Mouse (Mus musculus): ENCODE data around the gene Myh2.

Myh2 gene

DNA sequence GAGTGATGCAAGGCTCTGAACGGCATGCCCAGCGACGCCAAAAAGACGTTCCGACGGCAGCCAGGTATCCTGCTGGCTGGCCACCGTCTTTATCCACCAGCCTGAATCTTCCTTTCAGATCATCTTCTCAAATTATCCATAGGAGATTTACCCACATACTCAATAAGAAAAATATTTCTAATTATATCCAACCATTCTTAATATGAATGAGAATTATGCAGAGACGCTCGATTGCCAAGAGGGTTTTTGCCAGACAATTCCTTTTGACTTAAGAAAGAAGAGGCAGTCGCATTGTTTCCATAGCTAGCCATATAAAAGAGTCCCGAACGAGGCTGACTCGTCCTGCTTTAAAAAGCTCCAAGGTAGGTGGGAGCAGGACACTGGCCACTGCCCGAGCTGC is at the start of gene Myh2:
Myh2 (plus strand) TSS at position 301 of the 400 bp plus-strand sequence.
- DNase-seq (ENCODE audit: low spot score): no peak

DNA sequence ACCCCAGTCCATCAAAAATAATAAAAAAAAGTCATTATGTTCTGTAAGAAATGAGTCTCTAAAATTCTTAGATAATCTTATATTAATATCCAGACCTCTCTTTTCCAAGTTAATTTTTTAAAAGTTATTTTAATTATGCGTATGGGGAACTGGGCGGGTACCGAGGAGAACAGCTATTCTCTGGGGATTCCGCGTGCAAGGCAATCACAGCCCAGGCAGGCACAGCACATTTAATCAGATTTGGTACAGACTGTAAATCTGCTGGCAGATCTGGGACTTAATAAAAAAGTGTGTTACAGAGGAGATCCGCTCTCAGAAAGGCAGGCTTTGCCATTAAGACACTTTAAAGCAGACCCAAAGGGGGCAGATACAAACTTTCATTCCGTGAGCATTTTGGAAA is 45.9 kb upstream of the Myh2 start:
- no peak for DNase-seq (ENCODE audit: low spot score)

DNA sequence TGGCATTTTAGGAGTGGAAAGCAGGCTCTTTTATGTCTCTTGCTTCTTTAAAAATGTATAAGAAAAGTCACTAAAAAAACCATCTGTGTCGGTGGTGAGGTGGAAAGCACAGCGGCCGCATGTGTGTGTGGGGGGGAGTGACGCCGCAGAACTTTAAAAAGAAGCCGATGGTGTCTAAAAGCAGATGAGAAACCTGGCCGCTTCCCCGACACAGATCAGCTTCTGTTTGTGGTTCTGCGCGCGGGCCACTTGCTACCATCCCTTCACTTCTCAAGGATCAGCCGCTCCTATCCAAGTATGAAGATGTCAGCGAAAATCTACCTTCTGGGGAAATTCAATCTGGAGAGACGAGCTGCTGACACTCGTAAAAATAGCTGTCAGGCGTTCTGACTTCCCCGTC is 45.5 kb upstream of the Myh2 start:
- DNase-seq (ENCODE audit: low spot score): no peak

DNA sequence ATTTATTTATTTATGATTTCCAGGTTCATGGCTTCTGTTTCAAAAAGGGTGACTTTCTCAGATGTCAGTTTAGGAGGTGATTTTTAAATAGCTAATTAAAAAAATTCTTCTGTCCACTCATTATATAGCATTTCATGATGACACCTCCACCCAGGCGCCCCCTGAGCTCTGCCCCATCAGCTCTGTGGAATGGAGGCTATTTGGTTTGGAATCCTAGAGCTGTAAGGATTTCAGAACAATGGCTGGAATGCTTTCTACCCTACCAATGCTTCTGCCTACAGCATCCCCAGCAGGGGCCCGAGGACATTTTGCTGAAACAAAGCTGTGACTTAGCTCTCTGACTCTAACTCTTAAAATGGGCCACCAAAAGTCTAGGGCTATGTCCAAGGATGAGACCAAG is 37.3 kb upstream of the Myh2 start:
- no peak for DNase-seq (ENCODE audit: low spot score)

DNA sequence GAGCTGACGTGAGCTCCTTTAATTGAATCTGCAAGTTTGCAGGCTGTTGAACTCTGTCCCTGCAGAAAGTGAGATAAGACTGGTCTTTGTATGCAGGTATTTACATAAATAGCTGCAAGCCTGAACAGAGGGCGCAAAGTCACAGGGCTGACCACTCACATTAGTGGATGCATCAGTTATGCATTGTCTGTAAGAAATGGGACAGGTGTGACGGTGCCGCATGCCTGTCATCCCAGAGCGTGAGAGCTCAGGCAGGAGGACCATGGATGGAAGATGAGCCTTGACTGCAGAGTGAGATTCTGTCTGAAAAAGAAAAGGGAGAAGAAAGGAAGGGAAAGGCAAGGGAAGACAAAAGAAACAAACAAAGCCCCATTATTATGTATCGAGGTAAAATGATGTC is 36.2 kb upstream of the Myh2 start:
- no peak for DNase-seq (ENCODE audit: low spot score)

DNA sequence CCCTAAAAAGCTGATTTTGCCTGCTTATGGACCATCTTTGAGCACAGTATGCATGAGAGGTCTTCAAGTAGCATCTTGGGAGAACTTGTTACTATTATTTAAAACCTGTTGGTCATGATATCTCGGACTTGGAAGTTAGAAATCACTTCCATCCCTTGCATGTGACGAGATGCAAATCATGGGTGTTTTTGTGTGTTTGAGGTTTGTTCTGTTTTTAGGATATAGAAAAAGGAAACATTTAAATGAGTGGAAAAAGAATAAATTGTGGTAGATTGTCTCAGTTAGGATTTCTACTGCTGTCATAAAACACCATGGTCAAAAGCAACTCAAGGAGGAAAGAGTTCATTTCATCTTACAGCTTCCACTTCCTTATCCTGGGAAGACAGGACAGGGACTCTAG is 35.3 kb upstream of the Myh2 start:
- DNase-seq (ENCODE audit: low spot score): no peak

DNA sequence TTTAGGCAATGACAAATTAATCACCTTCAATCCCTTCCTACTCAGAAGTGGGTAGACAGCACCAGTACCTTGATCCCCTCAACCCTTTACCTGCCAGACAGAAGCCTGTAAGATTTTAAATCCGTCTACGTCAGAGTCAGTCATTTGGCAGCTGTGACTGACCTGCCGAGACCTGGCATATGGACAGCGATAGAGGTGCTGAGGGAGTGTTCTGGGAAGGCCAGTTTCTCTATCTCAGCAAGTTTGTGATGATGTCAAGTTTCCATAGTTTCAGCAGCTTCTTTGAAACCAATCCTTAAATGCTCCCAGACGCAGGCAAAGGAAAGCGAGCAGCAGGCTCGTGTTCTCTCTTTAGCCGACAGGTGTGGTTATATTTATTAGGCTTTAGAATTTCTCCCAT is 31.3 kb upstream of the Myh2 start:
- DNase-seq (ENCODE audit: low spot score): no peak

DNA sequence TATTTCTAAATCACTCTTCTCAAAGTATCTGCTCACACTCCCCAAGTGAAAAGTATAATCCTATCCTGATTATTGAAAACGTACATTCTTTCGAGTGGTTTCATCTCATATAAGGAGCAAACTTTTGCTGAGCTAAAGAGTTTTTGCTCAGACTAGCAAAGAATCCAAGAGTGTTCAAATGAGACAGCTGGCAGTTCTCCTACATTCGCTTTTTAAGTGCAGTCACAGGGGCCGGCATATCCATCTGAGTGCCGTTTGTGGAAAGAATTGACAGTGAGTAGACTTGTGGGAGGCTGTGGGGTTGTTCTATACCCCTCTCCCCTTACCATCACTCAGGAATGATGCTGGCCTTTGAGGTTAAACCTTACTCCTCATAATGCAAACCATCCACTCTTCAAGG is 30.7 kb upstream of the Myh2 start:
- no peak for DNase-seq (ENCODE audit: low spot score)

DNA sequence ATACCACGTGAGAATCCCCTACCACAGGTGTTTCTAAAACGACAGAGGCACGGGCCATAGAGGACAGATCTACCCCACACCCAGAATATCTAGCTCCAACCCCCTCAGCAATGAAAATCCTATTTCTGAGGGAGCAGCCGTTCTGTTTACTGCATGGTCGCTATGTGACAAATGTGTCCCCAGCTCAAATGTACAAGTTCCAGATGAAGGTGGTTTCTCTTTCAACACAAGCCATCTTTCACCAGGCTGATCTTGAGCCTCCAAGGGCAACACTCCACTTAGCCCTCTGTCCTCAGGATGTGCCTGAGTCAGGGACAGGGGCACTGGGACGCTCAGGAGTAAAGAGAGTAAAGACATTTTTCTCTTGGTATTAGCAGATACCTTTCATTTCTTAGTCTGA is 29.8 kb upstream of the Myh2 start:
- no peak for DNase-seq (ENCODE audit: low spot score)

DNA sequence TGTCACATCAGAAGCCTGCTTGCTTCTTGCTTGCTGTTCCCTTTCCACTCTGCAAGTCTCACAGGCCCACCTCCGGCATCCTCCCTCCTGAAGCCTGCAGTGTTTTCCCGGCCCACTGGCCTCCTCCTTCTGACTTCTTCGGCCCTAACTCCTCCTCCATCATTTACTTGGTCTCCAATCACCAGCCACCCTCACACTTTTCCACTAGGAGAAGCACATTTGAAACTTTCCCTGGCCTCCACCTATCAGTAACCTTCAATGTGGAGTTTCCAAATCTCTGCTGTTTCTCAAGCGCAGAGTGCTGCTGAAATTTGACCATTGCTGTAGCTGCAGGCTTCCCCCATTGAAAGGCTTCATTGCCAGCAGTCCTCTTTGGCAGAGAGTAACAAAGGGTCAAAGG is 28.8 kb upstream of the Myh2 start:
- no peak for DNase-seq (ENCODE audit: low spot score)

DNA sequence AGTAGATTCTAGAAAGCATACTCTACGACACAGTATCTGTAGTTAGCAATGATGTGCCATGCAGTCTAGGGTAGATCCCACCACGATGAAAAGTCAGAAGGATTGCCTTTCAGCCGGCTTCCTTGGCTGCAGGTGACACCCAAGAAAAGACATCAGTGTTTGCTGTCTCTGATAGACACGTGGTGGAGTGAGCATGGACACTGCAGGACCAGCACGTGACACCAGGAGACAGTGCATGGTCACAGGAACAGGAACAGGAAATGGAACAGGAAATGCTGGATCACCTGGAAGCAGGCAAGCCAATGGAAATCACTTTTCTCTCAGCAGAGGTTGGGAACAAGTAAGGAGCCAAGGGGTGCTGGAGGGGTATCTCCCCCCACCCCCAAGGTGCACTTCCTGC is 27.8 kb upstream of the Myh2 start:
- DNase-seq (ENCODE audit: low spot score): no peak

DNA sequence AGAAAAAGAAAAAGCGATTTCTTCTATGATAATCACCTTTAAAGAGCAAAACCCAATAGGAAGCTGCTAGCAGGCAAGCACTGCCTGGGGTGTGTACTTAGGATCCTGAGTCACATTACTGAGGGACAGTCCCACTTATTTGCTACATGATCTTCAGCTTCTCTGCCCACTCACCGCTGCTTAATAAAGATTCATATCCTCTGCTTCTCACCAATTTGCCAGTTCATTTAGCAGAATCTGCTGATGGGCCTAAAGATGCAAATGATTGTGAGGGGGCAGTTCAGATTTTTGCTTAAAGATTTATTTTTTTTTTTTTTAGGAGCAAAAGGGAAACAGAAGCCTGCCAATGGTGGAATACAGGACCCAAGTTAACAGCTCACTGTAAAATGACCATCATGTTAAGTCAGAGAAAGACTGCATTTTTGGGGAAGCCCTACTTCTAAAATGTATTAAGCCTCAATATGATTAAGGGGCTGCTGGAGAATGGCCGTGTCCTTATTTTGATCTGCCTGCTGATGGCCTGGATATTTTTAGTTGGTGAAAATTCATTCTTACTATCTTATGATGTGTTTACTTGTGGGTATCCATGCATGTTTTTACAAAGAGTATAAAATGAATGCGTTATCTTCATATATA is 26.8 kb upstream of the Myh2 start:
- DNase-seq (ENCODE audit: low spot score): no peak

DNA sequence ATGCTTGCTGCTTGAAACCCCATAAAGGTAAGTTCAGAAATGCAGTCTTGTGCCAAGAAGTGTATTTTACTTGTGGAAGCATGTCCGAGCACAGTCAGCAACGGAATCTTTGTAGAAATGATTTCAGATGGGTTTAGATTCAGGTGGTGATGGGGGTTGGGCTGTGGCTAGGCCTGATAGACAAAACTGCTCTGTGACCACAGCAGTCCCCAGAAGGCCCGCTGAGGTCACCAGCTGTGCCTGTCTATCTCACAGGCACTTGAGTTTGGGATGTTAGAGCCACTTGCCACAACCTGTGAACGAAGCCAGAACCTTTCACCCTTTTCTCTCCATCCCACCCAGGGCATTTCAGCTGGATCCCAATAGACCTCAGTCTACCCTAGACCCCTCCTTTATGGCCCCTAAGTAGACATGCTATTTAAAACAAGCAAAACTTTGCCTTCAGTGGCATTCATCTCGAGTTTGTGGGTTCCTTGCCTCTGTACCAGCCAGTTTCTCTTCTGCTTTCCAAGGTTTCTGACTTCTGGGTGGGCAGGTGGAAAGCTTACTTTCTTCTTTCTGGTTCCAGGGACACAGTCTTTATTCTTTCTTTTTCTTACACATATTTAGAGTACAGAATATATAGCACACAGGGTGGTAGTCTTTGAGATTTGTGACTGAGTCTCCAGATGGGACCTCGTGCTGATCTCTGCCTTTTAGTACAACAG is 26.1 kb upstream of the Myh2 start:
- no peak for DNase-seq (ENCODE audit: low spot score)

DNA sequence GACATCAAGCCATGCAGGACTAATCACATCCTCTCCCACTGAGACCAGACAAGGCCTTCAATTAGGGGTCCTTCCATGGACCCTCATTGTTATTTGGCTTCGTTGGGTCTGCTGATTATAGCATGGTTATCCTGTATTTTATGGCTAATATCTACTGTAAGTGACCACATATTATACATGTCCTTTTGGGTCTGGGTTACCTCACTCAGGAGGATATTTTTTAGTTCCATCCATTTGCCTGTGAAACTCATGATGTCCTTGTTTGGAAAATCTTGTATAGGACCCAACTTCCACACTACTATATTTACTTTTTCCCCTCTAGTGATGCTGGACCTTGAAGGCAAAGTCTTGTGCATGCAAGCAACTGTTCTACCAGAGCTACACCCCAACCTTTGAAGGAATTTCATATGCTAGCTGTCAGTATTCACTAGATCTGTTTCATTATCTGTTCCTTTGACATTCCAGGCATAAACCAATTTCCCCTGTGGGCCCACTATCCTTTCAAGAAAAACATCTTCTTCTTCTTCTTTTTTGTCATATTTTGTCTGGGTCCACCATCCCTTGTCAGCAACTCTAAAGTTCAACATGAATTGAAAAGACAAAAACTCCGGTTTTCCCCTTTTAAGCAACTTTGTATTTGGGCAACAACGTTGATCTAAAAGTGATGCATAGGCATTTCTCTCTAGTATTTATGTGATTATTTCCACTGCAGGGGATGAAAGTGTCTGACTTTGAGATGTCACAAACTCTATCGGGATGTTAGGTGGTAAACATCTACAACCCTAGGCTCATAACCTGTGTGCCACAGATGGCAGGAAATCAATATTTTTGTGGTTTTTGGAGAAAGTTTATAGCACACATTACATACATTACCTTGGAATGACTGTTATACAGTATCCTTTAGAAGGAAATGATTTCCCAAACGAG is 25.1 kb upstream of the Myh2 start:
- DNase-seq (ENCODE audit: low spot score): no peak

DNA sequence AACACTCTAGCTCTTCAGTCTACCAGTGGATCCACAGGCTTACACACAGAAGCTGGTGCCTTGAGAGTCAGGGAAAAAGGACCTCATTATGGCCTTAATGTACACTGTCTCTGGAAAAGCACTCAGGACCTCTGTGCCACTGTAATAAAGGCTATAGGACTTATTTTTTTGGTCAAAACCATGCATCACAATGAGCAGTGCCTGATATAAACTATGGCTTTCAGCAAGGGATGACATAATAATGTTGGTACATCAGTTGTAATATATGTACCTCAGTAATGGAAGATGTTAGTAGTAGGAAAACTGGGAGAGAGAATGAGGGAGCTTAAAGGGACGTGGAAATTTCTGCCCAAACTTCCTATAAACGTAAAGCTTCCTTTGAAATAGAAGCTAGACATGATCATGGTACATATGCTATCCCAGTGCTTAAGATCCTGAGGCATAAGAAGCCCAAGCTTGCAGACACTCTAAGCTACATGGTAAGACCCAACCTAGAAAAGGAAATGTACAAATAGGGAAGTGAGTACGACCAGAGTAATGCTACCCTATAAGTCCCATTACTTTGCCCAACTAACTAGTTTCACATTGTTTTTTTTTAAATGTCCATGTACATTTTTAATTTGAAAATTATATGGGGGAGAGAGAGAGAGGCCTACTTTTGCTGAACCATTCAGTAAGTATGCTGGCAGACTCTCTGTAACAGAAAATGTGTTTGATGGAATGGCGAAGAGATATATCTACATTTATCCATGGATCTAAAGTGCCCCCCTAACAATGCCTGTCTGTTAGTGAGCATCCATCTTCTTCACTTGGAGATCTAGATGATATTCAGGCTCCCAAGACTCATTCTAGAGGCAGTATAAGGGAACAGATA is 24.2 kb upstream of the Myh2 start:
- no peak for DNase-seq (ENCODE audit: low spot score)

DNA sequence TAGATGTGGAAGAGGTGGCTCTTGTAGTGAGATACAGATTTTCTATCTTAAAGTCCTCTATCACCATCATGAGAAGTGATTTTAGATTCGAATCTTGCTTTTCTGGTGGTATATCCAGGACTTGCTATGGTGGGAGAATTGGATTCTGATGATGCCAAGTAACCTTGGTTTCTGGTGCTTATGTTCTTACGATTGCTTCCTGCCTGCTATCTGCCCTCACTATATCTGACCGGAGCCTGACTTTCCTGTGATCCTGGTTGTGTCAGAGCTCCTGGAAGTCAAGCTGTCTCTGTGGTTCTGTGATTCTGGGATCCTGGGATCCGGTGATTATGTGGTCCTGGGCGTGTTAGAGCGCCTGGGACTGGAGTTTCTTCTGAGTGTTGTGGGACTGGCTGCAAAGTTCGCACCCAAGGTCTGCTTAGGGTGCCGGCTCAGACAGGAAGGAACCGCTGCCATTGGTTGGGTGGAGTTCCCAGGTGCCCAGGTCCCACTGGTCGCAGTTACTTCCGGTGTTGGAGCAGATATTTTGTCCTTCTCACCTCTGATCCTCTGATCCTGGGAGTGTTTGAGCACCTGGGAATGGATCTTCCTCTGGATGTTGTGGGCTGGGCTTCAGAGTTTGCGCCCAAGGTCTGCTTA is 23.4 kb upstream of the Myh2 start:
- no peak for DNase-seq (ENCODE audit: low spot score)

DNA sequence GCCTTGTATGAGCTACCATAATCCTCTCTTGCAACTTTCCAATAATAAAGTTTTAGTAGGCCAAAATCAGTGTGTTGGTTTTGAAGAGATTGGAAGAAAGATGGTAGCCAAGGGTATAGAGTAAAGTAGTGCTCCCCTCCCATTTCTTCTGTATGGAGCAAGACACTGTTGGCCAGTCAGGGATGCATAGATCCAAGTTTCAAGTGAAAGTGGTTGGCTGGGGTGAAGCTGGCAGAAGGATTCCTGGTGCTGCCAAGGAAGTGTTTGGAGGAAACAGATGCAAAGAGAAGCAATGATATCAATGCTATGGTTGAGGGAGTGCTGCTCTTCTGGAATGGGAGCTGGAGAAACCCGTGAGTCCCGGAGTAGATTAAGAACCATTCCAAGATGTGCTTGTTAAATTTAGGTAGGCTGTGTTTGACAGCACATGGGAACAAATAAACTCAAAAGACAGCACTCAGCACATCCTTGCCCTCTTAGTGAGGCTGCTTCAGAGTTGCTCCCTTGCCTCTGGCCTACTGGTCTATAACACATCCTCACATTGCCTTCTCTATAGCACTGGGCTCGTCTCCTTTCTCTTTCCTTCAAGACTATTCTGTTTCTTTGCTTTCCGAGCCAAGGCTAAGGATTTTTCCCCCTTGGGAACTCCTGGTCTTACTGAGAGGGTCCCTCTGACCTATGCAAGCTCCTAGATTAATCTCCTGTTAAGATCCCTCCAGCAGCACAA is 22.4 kb upstream of the Myh2 start:
- no peak for DNase-seq (ENCODE audit: low spot score)

DNA sequence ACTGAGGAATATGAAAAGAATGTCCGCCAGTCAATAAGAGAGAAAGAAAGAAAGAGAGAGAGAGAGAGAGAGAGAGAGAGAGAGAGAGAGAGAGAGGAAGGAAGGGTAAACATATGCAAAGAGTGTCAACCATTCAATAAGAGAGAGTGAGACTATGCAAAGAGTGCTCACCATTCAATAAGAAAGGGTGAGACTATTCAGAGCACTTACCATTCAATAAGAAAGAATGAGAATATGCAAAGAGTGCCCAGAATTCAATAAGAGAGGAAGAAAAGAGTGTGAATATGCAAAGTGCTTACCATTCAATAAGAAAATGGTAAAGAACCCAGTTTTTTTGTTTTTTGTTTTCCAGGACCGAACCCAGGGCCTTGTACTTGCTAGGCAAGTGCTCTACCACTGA is 20.6 kb upstream of the Myh2 start:
- no peak for DNase-seq (ENCODE audit: low spot score)

DNA sequence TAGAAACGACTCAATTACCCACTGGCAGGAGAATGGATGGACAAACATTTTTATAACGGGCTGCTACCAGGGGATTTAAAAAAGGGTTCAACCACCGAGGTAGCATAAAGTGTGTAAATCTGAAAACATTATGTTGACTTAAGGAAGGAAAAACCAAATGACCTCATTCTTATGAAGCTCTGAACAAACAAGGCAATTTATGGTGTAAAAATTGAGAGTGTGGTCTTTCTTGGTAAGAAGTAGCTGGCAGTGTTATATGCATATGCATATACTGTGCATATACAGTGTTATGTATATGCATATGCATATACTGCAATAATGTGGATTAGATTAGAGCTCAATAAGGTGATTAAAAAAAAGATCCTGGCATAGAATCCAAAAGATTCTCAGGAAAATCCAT is 19.7 kb upstream of the Myh2 start:
- DNase-seq (ENCODE audit: low spot score): no peak

DNA sequence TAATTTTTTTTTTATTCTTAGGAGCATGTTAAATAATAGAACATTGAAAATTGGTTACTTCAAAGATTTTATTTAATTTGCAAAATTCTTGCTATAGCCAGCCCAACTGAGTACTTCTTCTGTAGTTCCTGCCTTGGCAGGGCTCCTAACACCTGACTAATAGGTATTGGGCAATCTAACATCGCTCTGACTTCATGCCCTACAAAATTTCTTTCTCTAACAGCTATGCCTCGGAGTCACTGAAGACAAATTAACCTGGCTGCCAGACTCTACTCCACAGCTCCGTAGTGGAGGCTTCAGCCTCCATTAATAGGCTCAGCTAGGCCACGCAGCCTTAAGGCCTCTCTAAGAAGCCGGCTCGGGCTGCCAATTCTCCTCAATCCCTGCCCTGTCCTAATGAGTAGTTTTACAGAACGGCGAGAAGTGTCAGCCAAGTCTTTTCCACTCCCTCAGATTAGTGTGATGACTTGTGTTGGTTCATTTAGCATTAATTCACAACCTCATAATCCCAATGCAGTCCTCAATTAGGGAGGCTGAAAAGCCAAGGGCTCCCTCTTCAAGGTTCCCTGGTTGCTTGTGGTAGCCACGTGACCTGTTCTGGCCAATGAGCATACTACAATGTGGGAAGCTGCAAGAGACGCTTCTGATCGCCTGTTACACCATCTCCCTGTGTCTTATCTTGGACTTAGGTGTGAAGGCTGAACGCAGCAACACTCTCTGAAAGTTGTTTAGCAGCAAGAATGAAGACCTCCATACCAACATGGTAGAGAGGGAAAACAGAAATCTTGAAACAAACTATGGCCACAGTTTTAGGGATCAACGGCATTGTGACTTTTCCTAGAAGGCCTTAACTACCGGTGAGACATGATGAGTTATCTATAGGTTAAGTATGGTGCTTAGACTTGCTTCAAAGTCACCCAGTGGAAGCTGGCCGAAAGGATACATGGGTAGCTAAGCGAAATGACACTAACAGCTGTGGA is 18.9 kb upstream of the Myh2 start:
- DNase-seq (ENCODE audit: low spot score): no peak
